Mouse (Mus musculus) fat pad, adult 2 months (tissue): Measurements from ENCODE around the gene Brpf3.
"Not testable (repeated sequence)": the region's sequence is repeated elsewhere in the genome, so short reads cannot be mapped to it uniquely, and the experiment has no call there.

Source experiments
- DNase-seq: peaks from one replicate; pipeline ENCODE4 v3.0.0-alpha.2; 2011; ENCODE audit warnings: low read depth, low spot score; ENCODE audit errors: extremely low read depth

Brpf3 gene

DNA sequence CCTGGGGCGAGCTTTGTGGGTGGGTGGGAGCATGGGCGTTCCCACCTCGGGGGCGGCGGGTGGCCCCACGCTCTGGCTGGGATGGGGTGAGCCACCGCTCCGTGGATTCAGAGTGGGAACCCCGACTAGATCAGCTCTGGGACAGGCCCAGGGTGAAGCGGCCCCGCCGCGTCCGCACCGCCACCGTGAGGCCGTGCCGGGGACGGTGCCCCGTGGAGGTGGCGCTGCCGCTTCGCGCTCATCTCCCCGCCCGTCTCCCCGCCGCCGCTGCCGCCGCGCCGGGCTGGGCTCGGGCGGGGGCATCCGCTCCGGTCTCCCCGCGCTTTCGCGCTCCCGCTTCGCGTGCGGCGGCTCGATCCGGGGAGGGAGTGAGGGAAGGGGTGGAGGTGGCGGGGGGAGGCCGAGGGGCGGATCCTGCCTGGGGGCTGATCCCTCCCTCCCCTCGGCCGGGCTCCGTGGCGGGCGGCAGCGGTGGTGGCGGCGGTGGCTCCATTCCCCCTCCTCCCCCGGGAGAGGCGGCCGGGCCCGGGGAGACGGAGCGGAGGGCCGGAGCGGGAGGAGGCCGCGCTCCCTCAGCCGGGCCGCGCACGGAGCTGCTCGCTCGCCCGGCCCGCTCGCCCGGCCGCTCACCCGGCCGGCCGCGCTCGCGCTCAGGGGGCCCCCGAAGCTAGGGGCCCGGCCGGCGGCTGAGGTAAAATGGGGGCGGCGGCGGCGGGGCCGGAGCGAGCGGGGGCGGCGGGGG lies at the start of gene Brpf3:
TSS of gene Brpf3 (plus strand) at position 420 of the 742 bp plus-strand sequence.
- no peak for DNase-seq

DNA sequence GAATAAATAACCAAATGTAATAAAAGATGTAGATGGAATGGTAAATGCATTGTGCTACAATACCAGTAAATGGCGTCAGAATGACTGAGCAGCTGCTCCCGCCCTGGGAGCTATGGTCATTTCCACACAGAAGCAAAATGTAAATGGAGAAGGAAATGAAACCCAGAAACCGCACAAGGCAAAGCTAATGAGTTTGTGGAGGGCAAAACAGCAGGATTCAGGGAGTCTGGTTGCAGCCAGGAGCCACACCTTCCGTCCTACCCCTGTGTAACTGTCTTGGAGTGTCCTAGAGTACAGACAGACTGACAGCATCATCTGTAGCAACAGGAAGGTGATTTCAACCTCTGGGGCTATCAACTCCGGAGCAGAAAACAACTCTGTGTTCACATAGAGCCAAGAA lies 44.4 kb upstream of the Brpf3 start:
- no peak for DNase-seq

DNA sequence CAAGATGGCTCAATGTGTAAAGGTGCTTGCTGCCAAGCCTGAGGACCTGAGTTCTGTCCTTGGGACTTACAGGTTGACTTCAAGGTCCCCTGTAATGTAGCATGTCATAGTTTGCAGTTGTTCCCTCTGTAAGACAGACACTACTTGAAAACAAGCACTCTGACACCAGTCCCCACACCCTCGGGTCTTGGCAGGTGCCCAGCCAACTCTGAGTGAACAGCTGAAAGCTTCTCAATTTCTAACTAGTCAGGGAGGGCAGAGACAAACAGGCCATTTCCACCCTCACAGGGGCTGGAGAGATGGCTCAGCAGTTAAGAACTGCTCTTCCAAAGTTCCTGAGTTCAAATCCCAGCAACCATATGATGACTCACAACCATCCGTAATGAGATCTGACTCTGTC lies 43.4 kb upstream of the Brpf3 start:
- DNase-seq = no peak

DNA sequence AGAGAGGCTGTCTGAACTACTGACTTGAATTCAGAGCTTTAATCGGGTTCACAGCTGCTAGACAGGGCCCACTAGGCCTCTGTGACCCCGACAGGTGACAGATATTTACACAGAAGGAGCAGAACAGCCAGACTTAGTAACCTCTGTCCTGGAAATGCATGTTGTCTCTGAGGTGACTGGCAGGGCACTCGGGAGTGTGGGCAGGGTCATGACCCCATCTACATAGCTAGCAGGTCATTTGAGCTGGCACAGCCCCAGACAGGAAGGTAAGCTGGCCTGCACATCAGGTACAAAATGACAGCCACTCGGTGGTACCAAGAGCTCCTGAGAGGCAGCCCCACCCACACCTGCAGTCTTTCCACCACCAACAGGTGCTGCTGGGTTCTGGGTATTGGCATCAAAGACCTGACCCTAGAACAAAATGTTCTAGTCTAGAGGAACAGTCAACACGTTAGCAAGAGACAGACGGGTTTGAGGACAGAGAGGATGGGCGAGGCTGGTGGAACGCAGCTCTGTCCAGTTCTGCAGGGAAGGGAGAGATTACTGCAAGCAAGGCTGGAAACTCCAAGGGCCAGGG lies 40.1 kb upstream of the Brpf3 start:
- no peak for DNase-seq

DNA sequence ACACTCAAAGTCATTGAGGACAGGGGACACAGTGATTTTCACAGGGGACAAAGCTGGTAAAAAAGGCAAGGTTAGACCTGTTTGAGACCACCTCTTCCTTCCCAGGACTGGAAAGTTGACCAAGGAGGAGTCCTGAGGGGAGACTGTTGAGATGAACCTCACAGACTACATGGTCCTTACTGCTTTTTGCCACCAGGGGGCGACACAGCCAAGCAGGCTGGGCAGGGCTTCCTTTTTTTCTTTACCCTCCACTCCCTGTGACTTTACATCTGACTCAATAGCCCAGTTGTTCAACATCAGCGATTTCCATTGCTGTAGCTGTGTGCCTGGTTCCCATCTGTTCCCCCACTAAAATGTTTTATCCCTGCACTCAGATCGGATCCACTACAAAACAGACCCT lies 39.0 kb upstream of the Brpf3 start:
- DNase-seq = no peak

DNA sequence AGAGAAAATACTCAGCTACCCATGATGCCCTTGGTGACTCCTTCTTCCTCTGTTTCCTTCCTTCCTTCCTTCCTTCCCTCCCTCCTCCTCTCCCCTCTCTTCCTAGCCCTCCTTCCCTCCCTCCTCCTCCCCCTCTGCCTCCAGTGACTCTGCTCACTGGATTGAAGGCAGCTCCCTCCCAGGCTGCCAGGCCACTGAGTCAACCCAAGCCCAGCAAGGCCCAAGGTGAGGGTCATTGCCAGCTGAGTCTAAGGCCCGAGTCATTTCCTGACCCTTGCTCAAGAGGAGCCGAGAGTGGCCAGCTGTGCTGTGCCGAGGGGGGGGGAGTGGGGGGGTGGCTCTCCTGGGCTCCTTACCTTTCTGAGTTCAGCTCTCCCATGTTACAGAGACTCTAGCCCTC lies 34.7 kb upstream of the Brpf3 start:
- no peak for DNase-seq

DNA sequence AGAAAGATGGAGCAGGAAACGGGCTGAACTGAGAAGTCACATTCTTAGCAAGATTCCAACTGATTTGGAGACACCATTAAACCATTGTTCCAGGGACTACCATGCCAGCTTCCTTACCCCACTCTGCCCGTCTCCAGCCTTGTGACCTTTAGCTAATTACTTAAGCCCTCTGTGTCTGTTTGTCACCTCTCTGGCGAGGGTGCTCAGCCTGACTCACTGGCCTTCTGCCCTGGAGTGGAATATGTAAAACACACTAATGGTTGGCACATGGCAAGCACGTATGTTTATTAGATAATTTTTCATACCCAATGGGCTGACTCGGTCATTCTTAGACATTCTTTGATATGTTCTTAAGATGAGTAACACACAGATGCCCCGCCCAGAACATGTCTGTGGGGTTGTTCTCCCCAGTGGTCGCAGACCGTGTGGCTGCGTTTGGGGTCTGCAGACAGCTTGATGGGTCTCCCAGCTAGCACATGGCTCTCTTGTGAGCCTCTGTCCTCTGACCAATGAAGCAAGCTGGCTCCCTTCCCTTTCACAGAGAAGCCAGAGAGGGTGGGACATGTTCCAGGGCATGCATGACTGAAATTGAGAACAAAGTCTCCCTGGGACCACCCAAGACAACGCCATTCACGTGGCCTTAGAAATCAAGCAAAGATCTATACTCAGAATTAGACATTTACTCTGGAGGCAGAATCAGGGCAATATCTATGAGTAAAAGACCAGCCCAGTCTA lies 33.9 kb upstream of the Brpf3 start:
- DNase-seq = no peak

DNA sequence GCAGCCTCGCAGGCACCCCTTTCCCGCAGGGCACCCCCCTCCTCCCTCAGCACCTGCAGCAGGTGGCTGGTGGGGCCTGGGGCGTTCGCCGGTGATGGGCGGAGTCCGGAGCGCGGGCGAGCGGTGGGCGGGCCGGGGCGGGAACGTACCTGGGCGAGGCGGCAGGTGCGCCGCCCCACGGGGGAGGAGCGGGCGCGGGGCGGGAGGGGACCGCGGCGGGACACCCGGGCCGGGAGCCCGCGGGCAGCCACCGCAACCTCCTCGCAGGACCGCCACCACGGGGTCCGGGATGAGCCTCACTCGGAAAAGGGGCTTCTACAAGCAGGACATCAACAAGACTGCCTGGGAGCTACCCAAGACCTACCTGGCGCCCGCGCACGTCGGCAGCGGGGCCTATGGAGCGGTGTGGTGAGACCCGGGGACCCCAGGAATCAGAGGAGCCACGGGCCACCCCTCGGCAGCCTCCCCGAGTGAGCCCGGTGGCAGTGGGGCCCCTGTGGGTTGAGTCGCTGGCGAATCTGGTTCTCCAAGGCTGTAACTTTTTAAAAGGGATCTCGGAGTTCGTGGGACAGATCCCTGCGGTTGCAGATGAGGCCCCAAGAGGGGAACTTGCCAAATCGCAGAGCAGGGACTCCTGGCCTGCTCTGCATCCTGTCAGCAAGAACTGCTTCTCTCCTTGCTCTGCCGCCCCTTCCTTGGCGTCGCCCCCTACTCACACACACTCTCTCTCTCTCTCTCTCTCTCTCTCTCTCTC lies 31.6 kb upstream of the Brpf3 start, which contains the start of gene Mapk13:
TSS of gene Mapk13 (plus strand) at position 177 of the 754 bp plus-strand sequence.
- no peak for DNase-seq

DNA sequence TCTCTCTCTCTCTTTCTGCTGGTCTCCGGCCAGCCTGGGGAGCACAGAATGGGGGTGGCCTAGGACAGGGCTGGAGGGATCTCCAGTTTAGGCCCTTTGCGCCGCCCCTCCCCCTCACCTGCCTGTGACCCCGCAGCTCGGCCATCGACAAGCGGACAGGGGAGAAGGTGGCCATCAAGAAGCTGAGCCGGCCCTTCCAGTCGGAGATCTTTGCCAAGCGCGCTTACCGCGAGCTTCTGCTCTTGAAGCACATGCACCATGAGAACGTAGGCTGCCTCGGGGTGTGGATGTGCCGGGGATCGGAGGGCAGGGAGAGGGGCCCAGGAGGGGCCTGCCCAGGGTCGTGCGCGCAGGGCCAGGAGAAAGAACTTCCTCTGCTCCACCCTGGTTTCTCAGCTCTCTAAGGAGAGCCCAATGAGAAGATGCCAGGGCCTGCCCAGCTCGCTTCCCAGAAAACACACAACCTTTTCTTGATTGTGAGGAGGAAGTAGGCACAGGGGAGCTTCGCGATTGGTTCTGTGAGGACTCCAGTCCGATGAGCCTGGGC lies 30.9 kb upstream of the Brpf3 start:
- DNase-seq = no peak

DNA sequence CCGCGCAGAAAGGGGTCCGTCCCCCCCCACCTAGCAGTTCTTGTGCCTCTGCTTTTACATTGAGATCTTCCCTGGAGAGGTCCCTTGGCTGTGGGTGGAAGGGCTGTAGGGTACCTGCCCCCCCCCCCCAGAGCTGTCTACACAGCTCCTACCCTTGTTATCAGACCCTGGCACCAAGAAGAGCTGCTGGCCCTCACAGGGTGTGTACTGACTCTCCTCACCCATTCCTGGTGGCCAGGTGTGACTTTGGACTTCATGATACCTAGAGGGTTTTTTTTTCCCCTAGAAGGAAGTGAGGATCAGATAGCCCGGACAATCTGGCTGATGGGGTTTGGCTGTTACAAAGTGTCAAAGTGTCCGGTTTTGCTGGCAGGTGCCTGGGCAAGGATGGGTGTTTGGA lies 29.6 kb upstream of the Brpf3 start:
- no peak for DNase-seq

DNA sequence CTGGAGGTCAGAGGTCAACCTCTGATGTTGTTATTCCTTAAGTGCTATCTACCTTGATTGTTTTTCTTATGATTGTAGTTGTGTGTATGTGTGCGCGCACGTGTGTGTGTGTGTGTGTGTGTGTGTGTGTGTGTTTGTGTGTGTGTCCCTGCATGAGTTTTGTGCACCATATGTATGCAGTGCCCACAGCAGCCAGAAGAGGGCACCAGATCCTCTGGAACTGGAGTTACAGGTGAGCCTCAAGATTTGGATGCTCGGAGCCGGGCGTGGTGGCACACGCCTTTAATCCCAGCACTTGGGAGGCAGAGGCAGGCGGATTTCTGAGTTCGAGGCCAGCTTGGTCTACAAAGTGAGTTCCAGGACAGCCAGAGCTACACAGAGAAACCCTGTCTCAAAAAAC lies 26.6 kb upstream of the Brpf3 start:
- not testable (repeated sequence) for DNase-seq

DNA sequence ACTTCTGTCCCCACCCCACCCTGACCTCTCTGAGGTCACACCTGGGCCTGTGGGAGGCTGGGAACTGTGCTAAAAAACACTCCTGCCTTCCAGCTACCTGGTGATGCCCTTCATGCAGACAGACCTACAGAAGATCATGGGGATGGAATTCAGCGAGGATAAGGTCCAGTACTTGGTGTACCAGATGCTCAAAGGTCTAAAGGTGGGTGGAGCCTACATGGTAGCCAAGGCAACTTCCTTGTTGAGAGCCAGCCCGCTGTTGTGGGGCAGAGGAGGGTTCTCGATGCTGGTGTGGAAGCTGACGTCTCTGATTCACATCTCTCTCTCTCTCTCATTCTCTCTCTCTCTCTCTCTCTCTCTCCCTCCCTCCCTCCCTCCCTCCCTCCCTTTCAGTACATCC lies 25.7 kb upstream of the Brpf3 start:
- no peak for DNase-seq

DNA sequence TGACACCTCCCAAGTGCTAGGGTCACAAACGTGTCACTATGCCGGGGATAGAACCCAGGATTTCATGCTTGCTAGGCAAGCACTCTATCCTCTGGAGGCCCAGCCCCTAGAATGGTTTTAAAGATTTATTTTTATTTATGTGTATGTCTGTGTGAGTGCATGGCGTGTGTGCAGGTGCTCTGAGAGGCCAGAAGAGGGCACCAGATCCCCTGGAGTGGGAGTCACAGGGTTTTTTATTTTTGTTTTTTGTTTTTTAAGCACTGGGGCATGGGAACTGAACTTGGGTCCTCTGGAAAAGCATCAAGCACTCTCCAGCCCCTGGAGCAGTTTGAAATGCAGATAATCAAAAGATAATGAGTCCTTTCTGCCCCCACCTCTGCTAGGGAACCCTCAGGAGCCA lies 24.1 kb upstream of the Brpf3 start:
- DNase-seq = no peak

DNA sequence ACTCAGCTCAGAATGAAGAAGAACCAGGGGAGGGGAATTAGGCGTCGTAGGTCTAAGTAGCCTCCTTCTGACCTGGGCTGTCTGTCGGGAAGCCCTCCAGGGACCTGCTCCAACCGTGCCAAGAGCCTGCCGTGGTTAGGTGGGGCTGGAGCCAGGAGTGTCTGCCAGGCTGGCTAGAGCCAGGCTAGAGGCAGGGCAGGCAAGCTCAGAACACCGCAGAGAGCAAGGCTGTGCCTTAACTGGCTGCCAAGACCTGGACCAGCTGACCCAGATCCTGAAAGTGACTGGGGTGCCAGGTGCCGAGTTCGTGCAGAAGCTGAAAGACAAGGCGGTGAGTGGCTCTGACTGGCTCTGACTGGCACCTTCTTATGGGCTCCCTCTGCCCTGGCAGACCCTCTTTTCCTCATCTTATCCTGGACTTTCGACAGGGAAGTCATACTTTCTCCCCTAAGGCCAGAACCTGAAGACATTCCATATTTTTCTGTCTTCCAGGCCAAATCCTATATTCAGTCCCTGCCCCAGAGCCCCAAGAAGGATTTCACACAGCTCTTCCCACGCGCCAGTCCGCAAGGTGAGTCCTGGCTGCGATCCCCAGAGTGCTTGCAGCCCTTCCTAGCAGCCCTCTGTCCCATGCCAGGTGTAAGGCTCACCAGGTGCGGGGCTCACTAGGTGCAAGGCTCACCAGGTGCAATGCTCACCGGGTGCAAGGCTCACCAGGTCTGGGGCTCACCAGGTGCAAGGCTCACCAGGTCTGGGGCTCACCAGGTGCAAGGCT lies 23.5 kb upstream of the Brpf3 start:
- no peak for DNase-seq

DNA sequence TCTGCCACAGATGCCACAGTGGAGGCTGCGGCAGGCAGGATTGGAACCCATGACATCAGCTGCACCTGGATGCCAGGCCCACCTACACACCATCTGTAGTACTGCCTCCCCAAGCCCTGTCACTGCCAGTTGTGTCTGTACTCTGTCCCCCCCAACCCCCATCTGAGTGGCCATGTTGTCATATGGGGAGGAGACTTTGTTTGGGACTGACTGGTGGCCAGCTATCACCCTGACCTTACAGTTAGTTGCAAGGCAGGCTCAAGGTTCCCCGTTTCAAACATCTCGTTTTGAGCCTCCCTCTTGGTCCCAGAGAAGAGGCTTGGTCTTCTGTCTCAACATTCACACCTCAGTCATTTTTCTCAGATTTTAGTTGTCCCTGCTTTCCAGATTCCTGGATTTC lies 21.2 kb upstream of the Brpf3 start:
- no peak for DNase-seq

DNA sequence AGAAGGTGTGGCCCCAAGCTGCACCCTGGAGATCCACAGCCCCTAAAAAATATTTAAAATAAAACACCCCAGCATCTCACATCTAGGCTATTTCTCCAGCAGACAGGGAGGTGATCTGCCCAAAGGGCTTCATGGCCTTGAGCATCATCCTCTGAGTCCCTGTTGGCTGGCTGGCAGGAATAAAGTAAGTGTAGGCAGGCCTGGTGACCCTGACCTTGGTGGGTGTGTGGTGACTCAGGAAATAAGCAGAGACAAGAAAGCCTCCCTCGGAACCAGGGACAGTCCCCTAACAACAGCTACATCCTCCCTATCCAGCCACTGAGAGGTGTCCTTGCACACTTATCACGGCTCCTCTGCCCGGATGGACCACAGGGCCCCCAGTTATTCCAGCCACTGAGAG lies 20.1 kb upstream of the Brpf3 start:
- no peak for DNase-seq

DNA sequence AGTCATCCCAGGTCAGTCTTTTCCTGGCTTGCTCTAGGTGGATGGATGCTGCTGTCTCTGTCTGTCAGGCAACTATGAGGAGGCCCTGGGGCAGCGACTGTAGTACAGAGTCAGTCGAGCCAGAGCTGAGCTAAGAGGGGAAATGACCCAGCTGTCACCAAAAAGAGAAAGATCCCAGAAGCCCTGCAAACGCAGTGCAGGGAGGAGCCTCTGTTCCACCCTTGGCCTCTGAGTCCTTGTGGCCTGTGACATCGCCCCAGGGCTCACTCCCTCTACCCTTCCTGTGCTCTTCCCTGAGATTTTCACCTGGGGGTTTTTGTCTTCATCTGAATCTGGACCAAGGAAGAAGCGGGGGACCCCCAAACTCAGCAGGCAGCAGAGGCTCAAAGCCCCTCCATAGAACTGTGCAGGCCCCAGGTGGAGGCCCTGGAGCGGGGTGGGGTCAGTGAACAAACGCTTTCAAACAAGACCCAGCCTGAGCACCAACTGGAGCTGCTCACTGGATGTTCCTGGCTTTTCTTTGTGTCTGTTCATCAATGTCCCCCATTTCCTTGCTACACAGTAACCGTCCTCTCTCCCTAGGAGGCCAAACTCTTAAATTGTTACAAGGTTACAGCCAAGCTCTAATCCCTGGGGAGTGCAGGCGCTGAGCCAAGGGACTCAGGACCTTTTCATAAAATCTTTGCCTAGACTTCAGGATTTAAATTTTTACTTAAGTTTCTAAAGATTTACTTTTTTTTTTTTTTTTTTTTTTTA lies 19.4 kb upstream of the Brpf3 start:
- DNase-seq = no peak

DNA sequence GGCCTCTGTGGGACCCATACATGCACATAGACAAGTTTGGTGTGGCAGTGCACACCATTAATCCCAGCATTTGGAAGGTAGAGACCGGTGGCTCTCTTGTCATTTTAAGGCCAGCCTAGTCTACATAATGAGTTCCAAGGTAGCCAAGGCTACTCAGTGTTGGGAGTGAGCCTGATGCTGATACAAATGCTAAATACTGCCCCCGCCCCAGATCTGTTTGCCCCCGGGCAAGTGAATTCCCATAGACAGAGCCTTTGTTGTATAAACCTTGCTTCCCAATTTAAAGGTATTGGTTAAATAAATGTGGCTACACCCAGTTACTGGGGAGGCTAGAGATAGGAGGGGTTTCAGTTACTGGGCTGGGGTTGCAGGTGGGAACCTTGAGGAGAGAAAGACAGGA lies 15.9 kb upstream of the Brpf3 start:
- no peak for DNase-seq

DNA sequence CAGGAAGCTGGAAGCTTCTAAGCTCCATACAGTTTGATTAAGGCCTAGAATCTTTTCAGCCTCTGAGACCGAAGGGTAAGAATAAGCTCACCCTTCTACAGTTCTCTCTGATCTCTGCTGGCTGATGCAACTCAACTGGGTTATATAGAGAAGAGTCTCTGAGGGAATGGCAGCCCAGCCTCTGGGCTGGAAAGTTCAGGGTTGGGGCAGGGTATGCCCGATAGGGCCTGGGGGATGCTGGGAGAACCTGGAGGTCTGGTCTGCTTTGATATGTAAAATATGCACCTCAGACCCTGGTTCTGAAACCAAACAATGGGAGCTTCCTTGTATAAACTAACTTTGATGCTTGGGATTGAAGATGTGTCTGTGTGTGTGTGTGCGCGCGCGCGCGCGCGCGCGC lies 13.4 kb upstream of the Brpf3 start:
- no peak for DNase-seq

DNA sequence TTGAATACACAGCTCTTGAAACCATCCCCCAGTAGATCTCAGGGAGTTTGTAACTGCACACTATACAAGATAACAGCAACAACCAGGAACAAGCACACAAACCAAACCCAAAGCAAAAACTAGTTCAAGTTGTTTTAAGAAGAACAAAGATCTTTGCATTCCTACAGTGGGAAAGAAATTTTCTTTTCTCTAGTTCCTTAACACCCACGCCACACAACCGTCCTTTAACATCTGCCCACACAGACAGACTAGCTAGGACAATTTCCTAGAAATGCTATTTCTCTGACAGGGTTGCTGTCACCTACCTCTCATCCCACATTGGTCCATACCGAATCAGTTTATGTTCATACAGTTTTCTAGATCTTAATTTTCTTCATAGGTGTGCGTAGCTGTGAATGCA lies 3.9 kb upstream of the Brpf3 start:
- DNase-seq = no peak
